Mouse (Mus musculus): ENCODE measurements around the gene Cdv3.

GRCm38 (mm10) chr9:103385600-103385999 lies 20.0 kb upstream of the Cdv3 start:
- TF ChIP-seq CTCF (IDR thresholded peaks at IDR 0.05; ENCODE audit: extremely low read depth, insufficient read depth, low read length) (no peak), POLR2A (IDR thresholded peaks at IDR 0.05; ENCODE audit: extremely low read depth, insufficient read depth, low read length) (no peak)
